Mouse (Mus musculus): ENCODE measurements around the gene Prss30. TPM values are rescaled to one million over a fixed set of nuclear protein-coding genes. Genes with fewer than 3 reads are reported as not detected.

Prss30 gene
- polyA plus RNA-seq (2014; fragmentation: Nextera tagmentation; extraction: Ambion mirVana): not detected in 2 replicates

GRCm38 (mm10) chr17:23980297-23980909 lies at the start of gene Prss30:
TSS of gene Prss30 (minus strand) at chr17:23980566.
- Histone ChIP-seq H3K4me2 (ENCODE audit: low read length) (no peak within 1 kb of the TSS), H3K9ac (replicated peaks; ENCODE audit: low read length) (no peak within 1 kb of the TSS), H3K4me1 (ENCODE audit: control insufficient read depth, insufficient read depth, low read length) (no peaks in the 10 kb centered on the region), H3K27me3 (ENCODE audit: control insufficient read depth, insufficient read depth, low read length) (no peaks in the 10 kb centered on the region), H3K9me3 (ENCODE audit: control insufficient read depth, low read length) (no peaks in the 10 kb centered on the region), H3K36me3 (ENCODE audit: control insufficient read depth, insufficient read depth, low read length) (no peaks in the 10 kb centered on the region), H3K27ac (replicated peaks; ENCODE audit: low read depth, low read length) (no peak within 1 kb of the TSS), H3K4me3 (replicated peaks; ENCODE audit: low read depth, low read length) (no peak within 1 kb of the TSS)
- no peak for ATAC-seq (ENCODE audit: low FRiP score, low TSS enrichment)
- no peak for DNase-seq
- WGBS: 84% methylated on average over 10 of the region's 10 CpGs

GRCm38 (mm10) chr17:24029477-24029876 lies 49.1 kb upstream of the Prss30 start:
- Histone ChIP-seq H3K36me3 (ENCODE audit: control insufficient read depth, insufficient read depth, low read length) (no peaks in the 10 kb centered on the region), H3K4me3 (replicated peaks; ENCODE audit: low read depth, low read length) (no peak overlapping the region), H3K4me1 (ENCODE audit: control insufficient read depth, insufficient read depth, low read length) (no peaks in the 10 kb centered on the region), H3K27ac (replicated peaks; ENCODE audit: low read depth, low read length) (no peak overlapping the region), H3K4me2 (ENCODE audit: low read length) (no peak overlapping the region), H3K9ac (replicated peaks; ENCODE audit: low read length) (no peak overlapping the region), H3K9me3 (ENCODE audit: control insufficient read depth, low read length) (no peaks in the 10 kb centered on the region), H3K27me3 (ENCODE audit: control insufficient read depth, insufficient read depth, low read length) (no peaks in the 10 kb centered on the region)
- DNase-seq (no peak), ATAC-seq (ENCODE audit: low FRiP score, low TSS enrichment) (no peak)
- WGBS: 84% methylated on average over 7 of the region's 7 CpGs

- Histone ChIP-seq H3K9me3 (ENCODE audit: control insufficient read depth, low read length) (no peaks in the 10 kb centered on the region), H3K9ac (replicated peaks; ENCODE audit: low read length) (no peak overlapping the region), H3K4me2 (ENCODE audit: low read length) (no peak overlapping the region), H3K4me1 (ENCODE audit: control insufficient read depth, insufficient read depth, low read length) (no peaks in the 10 kb centered on the region), H3K27me3 (ENCODE audit: control insufficient read depth, insufficient read depth, low read length) (no peaks in the 10 kb centered on the region), H3K27ac (replicated peaks; ENCODE audit: low read depth, low read length) (no peak overlapping the region), H3K4me3 (replicated peaks; ENCODE audit: low read depth, low read length) (no peak overlapping the region), H3K36me3 (ENCODE audit: control insufficient read depth, insufficient read depth, low read length) (no peaks in the 10 kb centered on the region)
- DNase-seq: no peak
- 80% methylated on average over 5 of the region's 5 CpGs for WGBS
- ATAC-seq (ENCODE audit: low FRiP score, low TSS enrichment): no peak
Observed at GRCm38 (mm10) chr17:24021375-24022199, 41.2 kb upstream of the Prss30 start.

- DNase-seq (no peak), ATAC-seq (ENCODE audit: low FRiP score, low TSS enrichment) (no peak)
Observed at GRCm38 (mm10) chr17:24020696-24021095, 40.3 kb upstream of the Prss30 start.

GRCm38 (mm10) chr17:24015727-24016126 lies 35.4 kb upstream of the Prss30 start:
- DNase-seq (peak; percentile 16), ATAC-seq (ENCODE audit: low FRiP score, low TSS enrichment) (no peak)
- no peaks in the 10 kb centered on the region for H3K4me1 ChIP-seq (ENCODE audit: control insufficient read depth, insufficient read depth, low read length)
- H3K27ac ChIP-seq (replicated peaks; ENCODE audit: low read depth, low read length): no peak overlapping the region
- no peak overlapping the region for H3K4me2 ChIP-seq (ENCODE audit: low read length)
- H3K9me3 ChIP-seq (ENCODE audit: control insufficient read depth, low read length): no peaks in the 10 kb centered on the region
- H3K27me3 ChIP-seq (ENCODE audit: control insufficient read depth, insufficient read depth, low read length): no peaks in the 10 kb centered on the region
- no peaks in the 10 kb centered on the region for H3K36me3 ChIP-seq (ENCODE audit: control insufficient read depth, insufficient read depth, low read length)
- H3K4me3 ChIP-seq (replicated peaks; ENCODE audit: low read depth, low read length): no peak overlapping the region
- H3K9ac ChIP-seq (replicated peaks; ENCODE audit: low read length): no peak overlapping the region
- WGBS: 29% methylated on average over 14 of the region's 14 CpGs

More at GRCm38 (mm10) chr17:24020696-24021095, 40.3 kb upstream of the Prss30 start:
- Histone ChIP-seq H3K9ac (replicated peaks; ENCODE audit: low read length) (no peak overlapping the region), H3K27me3 (ENCODE audit: control insufficient read depth, insufficient read depth, low read length) (no peaks in the 10 kb centered on the region), H3K9me3 (ENCODE audit: control insufficient read depth, low read length) (no peaks in the 10 kb centered on the region), H3K4me3 (replicated peaks; ENCODE audit: low read depth, low read length) (no peak overlapping the region), H3K4me1 (ENCODE audit: control insufficient read depth, insufficient read depth, low read length) (no peaks in the 10 kb centered on the region), H3K36me3 (ENCODE audit: control insufficient read depth, insufficient read depth, low read length) (no peaks in the 10 kb centered on the region), H3K27ac (replicated peaks; ENCODE audit: low read depth, low read length) (no peak overlapping the region), H3K4me2 (ENCODE audit: low read length) (no peak overlapping the region)
- 84% methylated on average over 6 of the region's 6 CpGs for WGBS

- Histone ChIP-seq H3K9me3 (ENCODE audit: control insufficient read depth, low read length) (no peaks in the 10 kb centered on the region), H3K4me3 (replicated peaks; ENCODE audit: low read depth, low read length) (no peak overlapping the region), H3K9ac (replicated peaks; ENCODE audit: low read length) (no peak overlapping the region), H3K36me3 (ENCODE audit: control insufficient read depth, insufficient read depth, low read length) (no peaks in the 10 kb centered on the region), H3K27ac (replicated peaks; ENCODE audit: low read depth, low read length) (no peak overlapping the region), H3K27me3 (ENCODE audit: control insufficient read depth, insufficient read depth, low read length) (no peaks in the 10 kb centered on the region), H3K4me1 (ENCODE audit: control insufficient read depth, insufficient read depth, low read length) (no peaks in the 10 kb centered on the region), H3K4me2 (ENCODE audit: low read length) (no peak overlapping the region)
- DNase-seq (no peak), ATAC-seq (ENCODE audit: low FRiP score, low TSS enrichment) (no peak)
- WGBS: 89% methylated on average over 5 of the region's 5 CpGs
Observed at GRCm38 (mm10) chr17:24014433-24014965, 34.1 kb upstream of the Prss30 start.

GRCm38 (mm10) chr17:24012921-24013320 lies 32.6 kb upstream of the Prss30 start:
- Histone ChIP-seq H3K9ac (replicated peaks; ENCODE audit: low read length) (no peak overlapping the region), H3K4me2 (ENCODE audit: low read length) (no peak overlapping the region), H3K36me3 (ENCODE audit: control insufficient read depth, insufficient read depth, low read length) (no peaks in the 10 kb centered on the region), H3K27me3 (ENCODE audit: control insufficient read depth, insufficient read depth, low read length) (no peaks in the 10 kb centered on the region), H3K9me3 (ENCODE audit: control insufficient read depth, low read length) (no peaks in the 10 kb centered on the region), H3K27ac (replicated peaks; ENCODE audit: low read depth, low read length) (no peak overlapping the region), H3K4me1 (ENCODE audit: control insufficient read depth, insufficient read depth, low read length) (no peaks in the 10 kb centered on the region), H3K4me3 (replicated peaks; ENCODE audit: low read depth, low read length) (no peak overlapping the region)
- 88% methylated on average over 2 of the region's 2 CpGs for WGBS
- ATAC-seq (ENCODE audit: low FRiP score, low TSS enrichment) (no peak), DNase-seq (no peak)

GRCm38 (mm10) chr17:24009617-24010016 lies 29.3 kb upstream of the Prss30 start:
- WGBS: 60% methylated on average over 5 of the region's 5 CpGs
- Histone ChIP-seq H3K36me3 (ENCODE audit: control insufficient read depth, insufficient read depth, low read length) (no peaks in the 10 kb centered on the region), H3K4me3 (replicated peaks; ENCODE audit: low read depth, low read length) (no peak overlapping the region), H3K4me2 (ENCODE audit: low read length) (no peak overlapping the region), H3K27me3 (ENCODE audit: control insufficient read depth, insufficient read depth, low read length) (no peaks in the 10 kb centered on the region), H3K4me1 (ENCODE audit: control insufficient read depth, insufficient read depth, low read length) (no peaks in the 10 kb centered on the region), H3K9ac (replicated peaks; ENCODE audit: low read length) (no peak overlapping the region), H3K9me3 (ENCODE audit: control insufficient read depth, low read length) (no peaks in the 10 kb centered on the region), H3K27ac (replicated peaks; ENCODE audit: low read depth, low read length) (no peak overlapping the region)
- ATAC-seq (ENCODE audit: low FRiP score, low TSS enrichment) (no peak), DNase-seq (no peak)
